Mouse (Mus musculus): ENCODE results near the gene Snai3. TPM values are rescaled to one million over a fixed set of nuclear protein-coding genes. Genes with fewer than 3 reads are reported as not detected.

Snai3 gene
- polyA plus RNA-seq, 1 experiment from 2014 or later: 0.64 TPM

- peak overlapping the region; percentile 75 for H3K4me2 ChIP-seq
- ATAC-seq (ENCODE audit: insufficient read depth): no peak
- H3K4me3 ChIP-seq (replicated peaks): no peak overlapping the region
- H3K4me1 ChIP-seq (replicated peaks): peaks cover 34% of the 10 kb centered on the region
- H3K9ac ChIP-seq: no peak overlapping the region
- H3K9me3 ChIP-seq (replicated peaks): 0 out of 2 replicates have a peak, but pooled peaks cover 4% of the 10 kb centered on the region
- H3K27me3 ChIP-seq: peaks cover 14% of the 10 kb centered on the region; the same call in 1 of the 2 replicates
- H3K36me3 ChIP-seq (replicated peaks): peaks cover 33% of the 10 kb centered on the region
- 43% methylated on average over 3 of the region's 3 CpGs for WGBS (ENCODE audit: insufficient replicate concordance)
- peak overlapping the region; percentile 81; the same call in 1 of the 2 replicates for H3K27ac ChIP-seq (replicated peaks)
These were observed 29.9 kb downstream of the Snai3 start for GRCm38 (mm10) chr8:122430646-122431045.

GRCm38 (mm10) chr8:122430058-122430636, 30.4 kb downstream of the Snai3 start:
- 42% methylated on average over 10 of the region's 10 CpGs for WGBS (ENCODE audit: insufficient replicate concordance)
- H3K36me3 ChIP-seq (replicated peaks): peaks cover 28% of the 10 kb centered on the region
- H3K9ac ChIP-seq: no peak overlapping the region

GRCm38 (mm10) chr8:122428163-122428562, 32.4 kb downstream of the Snai3 start:
- Histone ChIP-seq H3K4me1 (replicated peaks) (peaks cover 33% of the 10 kb centered on the region), H3K36me3 (replicated peaks) (0 out of 2 replicates have a peak, but pooled peaks cover 23% of the 10 kb centered on the region), H3K4me3 (replicated peaks) (no peak overlapping the region), H3K9ac (no peak overlapping the region), H3K27me3 (peaks cover 14% of the 10 kb centered on the region; the same call in 1 of the 2 replicates), H3K4me2 (no peak overlapping the region), H3K27ac (replicated peaks) (no peak overlapping the region), H3K9me3 (replicated peaks) (no peaks in the 10 kb centered on the region)
- WGBS (ENCODE audit: insufficient replicate concordance): 44% methylated on average over 9 of the region's 9 CpGs
- no peak for ATAC-seq (ENCODE audit: insufficient read depth)

More at GRCm38 (mm10) chr8:122430058-122430636, 30.4 kb downstream of the Snai3 start:
- peak; percentile 10; the same call in 1 of the 2 replicates for ATAC-seq (ENCODE audit: insufficient read depth)
- H3K4me1 ChIP-seq (replicated peaks): peaks cover 34% of the 10 kb centered on the region
- no peaks in the 10 kb centered on the region for H3K9me3 ChIP-seq (replicated peaks)
- peaks cover 14% of the 10 kb centered on the region; the same call in 1 of the 2 replicates for H3K27me3 ChIP-seq
- H3K4me3 ChIP-seq (replicated peaks): no peak overlapping the region
- H3K27ac ChIP-seq (replicated peaks): peak overlapping the region; percentile 81; the same call in 1 of the 2 replicates
- H3K4me2 ChIP-seq: peak overlapping the region; percentile 75; the same call in 1 of the 2 replicates

GRCm38 (mm10) chr8:122427607-122428006, 32.9 kb downstream of the Snai3 start:
- Histone ChIP-seq H3K36me3 (replicated peaks) (0 out of 2 replicates have a peak, but pooled peaks cover 24% of the 10 kb centered on the region), H3K4me2 (no peak overlapping the region), H3K4me3 (replicated peaks) (no peak overlapping the region), H3K9me3 (replicated peaks) (no peaks in the 10 kb centered on the region), H3K4me1 (replicated peaks) (peaks cover 27% of the 10 kb centered on the region), H3K27me3 (peaks cover 11% of the 10 kb centered on the region; the same call in 1 of the 2 replicates), H3K27ac (replicated peaks) (no peak overlapping the region), H3K9ac (no peak overlapping the region)
- 69% methylated on average over 7 of the region's 7 CpGs for WGBS (ENCODE audit: insufficient replicate concordance)
- ATAC-seq (ENCODE audit: insufficient read depth): no peak

- no peak overlapping the region for H3K9ac ChIP-seq
- 45% methylated on average over 9 of the region's 9 CpGs for WGBS (ENCODE audit: insufficient replicate concordance)
- ATAC-seq (ENCODE audit: insufficient read depth): no peak
- H3K27me3 ChIP-seq: no peaks in the 10 kb centered on the region
- no peak overlapping the region for H3K27ac ChIP-seq (replicated peaks)
- H3K9me3 ChIP-seq (replicated peaks): no peaks in the 10 kb centered on the region
- no peak overlapping the region for H3K4me3 ChIP-seq (replicated peaks)
- no peak overlapping the region for H3K4me2 ChIP-seq
- peaks cover 18% of the 10 kb centered on the region for H3K4me1 ChIP-seq (replicated peaks)
- H3K36me3 ChIP-seq (replicated peaks): 0 out of 2 replicates have a peak, but pooled peaks cover 24% of the 10 kb centered on the region
These were observed 34.4 kb downstream of the Snai3 start for GRCm38 (mm10) chr8:122426145-122426544.

GRCm38 (mm10) chr8:122423659-122424058, 36.9 kb downstream of the Snai3 start:
- no peak overlapping the region for H3K4me2 ChIP-seq
- H3K27me3 ChIP-seq: no peaks in the 10 kb centered on the region
- H3K9me3 ChIP-seq (replicated peaks): no peaks in the 10 kb centered on the region
- 57% methylated on average over 5 of the region's 5 CpGs for WGBS (ENCODE audit: insufficient replicate concordance)
- ATAC-seq (ENCODE audit: insufficient read depth): no peak
- H3K9ac ChIP-seq: no peak overlapping the region
- H3K4me1 ChIP-seq (replicated peaks): 0 out of 2 replicates have a peak, but pooled peaks cover 7% of the 10 kb centered on the region
- H3K4me3 ChIP-seq (replicated peaks): no peak overlapping the region
- peaks cover 29% of the 10 kb centered on the region for H3K36me3 ChIP-seq (replicated peaks)
- H3K27ac ChIP-seq (replicated peaks): no peak overlapping the region

- no peaks in the 10 kb centered on the region for H3K9me3 ChIP-seq (replicated peaks)
- ATAC-seq (ENCODE audit: insufficient read depth): no peak
- WGBS (ENCODE audit: insufficient replicate concordance): 83% methylated on average over 24 of the region's 24 CpGs
- peaks cover 33% of the 10 kb centered on the region for H3K36me3 ChIP-seq (replicated peaks)
- H3K4me1 ChIP-seq (replicated peaks): 0 out of 2 replicates have a peak, but pooled peaks cover 7% of the 10 kb centered on the region
- H3K27me3 ChIP-seq: no peaks in the 10 kb centered on the region
- H3K4me3 ChIP-seq (replicated peaks): no peak overlapping the region
- H3K4me2 ChIP-seq: no peak overlapping the region
- no peak overlapping the region for H3K9ac ChIP-seq
- no peak overlapping the region for H3K27ac ChIP-seq (replicated peaks)
These were observed 37.3 kb downstream of the Snai3 start for GRCm38 (mm10) chr8:122423217-122423616.

- H3K27ac ChIP-seq (replicated peaks): no peak within 1 kb of the TSS
- ATAC-seq (ENCODE audit: insufficient read depth): no peak
- no peak within 1 kb of the TSS for H3K9ac ChIP-seq
These were observed 39.0 kb downstream of the Snai3 start, which contains the start of gene Il17c for GRCm38 (mm10) chr8:122421376-122422070. Gene Il17c, plus strand, starts transcription at chr8:122422020.

GRCm38 (mm10) chr8:122419881-122420555, 40.5 kb downstream of the Snai3 start:
- no peak overlapping the region for H3K27ac ChIP-seq (replicated peaks)
- H3K27me3 ChIP-seq: no peaks in the 10 kb centered on the region
- WGBS (ENCODE audit: insufficient replicate concordance): 78% methylated on average over 9 of the region's 9 CpGs
- ATAC-seq (ENCODE audit: insufficient read depth): no peak
- H3K36me3 ChIP-seq (replicated peaks): peaks cover 48% of the 10 kb centered on the region
- H3K9me3 ChIP-seq (replicated peaks): no peaks in the 10 kb centered on the region
- H3K4me1 ChIP-seq (replicated peaks): 0 out of 2 replicates have a peak, but pooled peaks cover 4% of the 10 kb centered on the region
- H3K4me3 ChIP-seq (replicated peaks): no peak overlapping the region
- no peak overlapping the region for H3K4me2 ChIP-seq
- H3K9ac ChIP-seq: no peak overlapping the region

More at GRCm38 (mm10) chr8:122421376-122422070, 39.0 kb downstream of the Snai3 start, which contains the start of gene Il17c:
- Histone ChIP-seq H3K4me3 (replicated peaks) (no peak within 1 kb of the TSS), H3K9me3 (replicated peaks) (no peaks in the 10 kb centered on the region), H3K4me1 (replicated peaks) (0 out of 2 replicates have a peak, but pooled peaks cover 4% of the 10 kb centered on the region), H3K4me2 (no peak within 1 kb of the TSS), H3K27me3 (no peaks in the 10 kb centered on the region), H3K36me3 (replicated peaks) (peaks cover 41% of the 10 kb centered on the region)
- 68% methylated on average over 14 of the region's 14 CpGs for WGBS (ENCODE audit: insufficient replicate concordance)

- Histone ChIP-seq H3K36me3 (replicated peaks) (peaks cover 83% of the 10 kb centered on the region), H3K9me3 (replicated peaks) (no peaks in the 10 kb centered on the region), H3K27ac (replicated peaks) (no peak overlapping the region), H3K4me1 (replicated peaks) (no peaks in the 10 kb centered on the region), H3K9ac (no peak overlapping the region), H3K4me3 (replicated peaks) (no peak overlapping the region), H3K4me2 (no peak overlapping the region), H3K27me3 (no peaks in the 10 kb centered on the region)
- ATAC-seq (ENCODE audit: insufficient read depth): no peak
- 48% methylated on average over 6 of the region's 6 CpGs for WGBS (ENCODE audit: insufficient replicate concordance)
These were observed 45.0 kb downstream of the Snai3 start for GRCm38 (mm10) chr8:122415554-122415953.

- no peaks in the 10 kb centered on the region for H3K27me3 ChIP-seq
- H3K4me1 ChIP-seq (replicated peaks): no peaks in the 10 kb centered on the region
- no peak overlapping the region for H3K27ac ChIP-seq (replicated peaks)
- no peak overlapping the region for H3K4me2 ChIP-seq
- ATAC-seq (ENCODE audit: insufficient read depth): no peak
- no peaks in the 10 kb centered on the region for H3K9me3 ChIP-seq (replicated peaks)
- no peak overlapping the region for H3K4me3 ChIP-seq (replicated peaks)
- 84% methylated on average over 9 of the region's 9 CpGs for WGBS (ENCODE audit: insufficient replicate concordance)
- no peak overlapping the region for H3K9ac ChIP-seq
- peaks cover 96% of the 10 kb centered on the region for H3K36me3 ChIP-seq (replicated peaks)
These were observed 46.2 kb downstream of the Snai3 start for GRCm38 (mm10) chr8:122414311-122414710.

All from liver, embryonic 15.5 days (tissue).